Mouse (Mus musculus) ES-E14 (cell line): ENCODE data around the gene Lrguk.

Source experiments
- CHD2 ChIP-seq: IDR thresholded peaks from 2 replicates; pipeline ENCODE4 v1.6.1; 2014; ENCODE audit warnings: mild to moderate bottlenecking, low read depth, low read length, inconsistent platforms
- ZC3H11A ChIP-seq: IDR thresholded peaks from 2 replicates; pipeline ENCODE4 v1.6.1; 2012; ENCODE audit warnings: low read depth, mild to moderate bottlenecking, inconsistent platforms, low read length, borderline replicate concordance

DNA sequence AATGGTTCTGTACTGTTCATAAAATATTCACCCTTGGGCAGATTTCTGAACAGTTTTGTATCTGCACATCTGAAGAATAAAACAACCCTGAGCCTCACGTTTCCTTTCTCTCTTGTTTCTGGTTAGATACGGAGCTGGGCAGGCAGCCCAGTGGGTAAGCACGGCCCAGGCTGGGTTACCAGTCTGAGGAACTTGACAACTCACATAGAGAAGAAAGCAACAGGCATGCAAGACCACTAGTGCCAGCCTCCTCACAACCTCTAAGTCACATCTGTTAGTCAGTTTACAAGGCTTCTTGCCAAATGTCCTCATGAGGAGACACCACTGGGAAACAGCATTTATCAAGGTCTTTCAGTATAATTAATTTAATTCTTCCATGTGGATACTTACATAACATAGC, 139.6 kb downstream of the Lrguk start:
- TF ChIP-seq ZC3H11A (no peak), CHD2 (no peak)
